Mouse (Mus musculus) spleen, postnatal 36 days (tissue): ENCODE results near the gene Gm49322.
"Not testable (repeated sequence)": the region's sequence is repeated elsewhere in the genome, so short reads cannot be mapped to it uniquely, and the experiment has no call there.

Source experiments
- DNase-seq, 2 experiments: peaks; one replicate each; pipeline ENCODE4 v3.0.0; 2022; ENCODE audit warnings: low spot score in 2 of 2, mixed read lengths in 1 of 2

Gene Gm49322

GRCm38 (mm10) chr10:80605721-80606120 is at the start of gene Gm49322:
Gm49322 (plus strand) TSS chr10:80606021.
- not testable (repeated sequence) for DNase-seq

- peak; percentile 46 to 68 for DNase-seq
Measured at GRCm38 (mm10) chr10:80557346-80557965, 48.4 kb upstream of the Gm49322 start.

GRCm38 (mm10) chr10:80559431-80559830 is 46.4 kb upstream of the Gm49322 start:
- DNase-seq, result no peak

- DNase-seq, result no peak
Measured at GRCm38 (mm10) chr10:80560621-80561020, 45.2 kb upstream of the Gm49322 start.

GRCm38 (mm10) chr10:80561116-80561944 is 44.5 kb upstream of the Gm49322 start, which contains the start of gene Rexo1:
Rexo1 (minus strand) TSS chr10:80561560.
- DNase-seq, result peak; percentile 92 to 95

GRCm38 (mm10) chr10:80566375-80567092 is 39.3 kb upstream of the Gm49322 start:
- peak; percentile 79 to 81 for DNase-seq

- DNase-seq, result no peak
Measured at GRCm38 (mm10) chr10:80568876-80569275, 36.9 kb upstream of the Gm49322 start.

GRCm38 (mm10) chr10:80569664-80570066 is 36.2 kb upstream of the Gm49322 start:
- peak; percentile 82 to 86 for DNase-seq

GRCm38 (mm10) chr10:80570419-80570818 is 35.4 kb upstream of the Gm49322 start:
- DNase-seq, result no peak

- DNase-seq, result peak; percentile 59 to 64
Measured at GRCm38 (mm10) chr10:80570871-80571836, 34.7 kb upstream of the Gm49322 start.

- peak; percentile 55 to 68 for DNase-seq
Measured at GRCm38 (mm10) chr10:80572477-80572876, 33.3 kb upstream of the Gm49322 start.

GRCm38 (mm10) chr10:80573944-80574343 is 31.9 kb upstream of the Gm49322 start:
- DNase-seq, result no peak

GRCm38 (mm10) chr10:80574896-80575295 is 30.9 kb upstream of the Gm49322 start:
- DNase-seq, result no peak

- peak in 1 of 2 experiments; percentile 20 for DNase-seq
Measured at GRCm38 (mm10) chr10:80575925-80576324, 29.9 kb upstream of the Gm49322 start.

GRCm38 (mm10) chr10:80576351-80577194 is 29.2 kb upstream of the Gm49322 start:
- peak; percentile 62 to 63 for DNase-seq

- DNase-seq, result peak; percentile 99
Measured at GRCm38 (mm10) chr10:80577195-80578130, 28.4 kb upstream of the Gm49322 start, which contains the start of gene Klf16. Klf16 (minus strand) TSS chr10:80577321.

- DNase-seq, result peak; percentile 86 to 87
Measured at GRCm38 (mm10) chr10:80578131-80578750, 27.6 kb upstream of the Gm49322 start.

GRCm38 (mm10) chr10:80578911-80579310 is 26.9 kb upstream of the Gm49322 start:
- DNase-seq, result peak; percentile 82 to 88
